Comparison of ENCODE assay signal across 9 mouse cellular contexts in the genomic region with DNA sequence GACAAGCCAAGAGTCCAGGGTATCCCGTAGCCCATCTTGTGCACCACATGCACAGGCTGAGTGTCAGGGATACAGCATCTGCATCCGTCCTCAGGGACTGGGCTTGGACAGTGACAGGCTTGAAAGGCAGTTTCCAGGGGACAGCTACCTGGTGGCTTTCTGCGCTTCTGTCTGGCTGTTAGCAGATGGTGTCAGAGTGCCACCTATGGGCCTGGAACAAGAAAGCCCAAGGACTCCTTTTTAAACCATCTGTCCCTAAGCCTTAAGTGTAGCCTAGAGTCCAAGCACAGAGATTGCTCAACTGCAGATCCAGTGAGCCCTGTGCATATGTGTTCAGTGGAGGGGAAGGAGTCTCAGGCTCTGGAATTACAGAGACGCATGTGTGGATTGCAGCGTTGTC.
A peak's percentile ranks its signal among the peaks of the same experiment; 100 is the strongest.
DNase-seq lines count a peak whose midpoint lies in the region; ATAC-seq lines count a peak whose summit lies in the region.
"Had no signal": no experiment of that assay in that cellular context is flagged by ENCODE, and none has a peak within 500 bp of the region (broad histone marks: within the 10 kb centered on the region; RNA-seq: fewer than 3 reads in every experiment).

No protein-coding gene starts in this region.

- no peaks in the 10 kb centered on the region; the same call in 1 of the 2 replicates for H3K4me1 ChIP-seq in neural tube, embryonic 14.5 days (ENCODE audit: control insufficient read depth, insufficient read depth, low read length)
- H3K4me1 ChIP-seq: megakaryocyte, embryonic 14.5 days had no signal

- DNase-seq in gastrocnemius, adult 18-20 months (ENCODE audit: low spot score) = peak; percentile 5
- DNase-seq in gastrocnemius, postnatal 25 days = no peak
- peak; percentile 33 for DNase-seq in A20 (ENCODE audit: low read depth, low spot score)
- DNase-seq in cerebellum, adult 8-10 months = peak; percentile 72
- DNase-seq in forelimb bud, embryonic 11.5 days (ENCODE audit: low read depth, low spot score) = peak; percentile 31
- peak; percentile 34 for DNase-seq in kidney, postnatal 14 days
- DNase-seq in spleen, postnatal 36 days (ENCODE audit: low spot score in 2 of 2) = no peak

- peak; percentile 45 for ATAC-seq in neural tube, embryonic 14.5 days (ENCODE audit: low read depth)

- H3K27ac ChIP-seq in neural tube, embryonic 14.5 days (ENCODE audit: low read depth, low read length) = no peak overlapping the region

- H3K27me3 ChIP-seq in neural tube, embryonic 14.5 days (ENCODE audit: control insufficient read depth, insufficient read depth, low read length) = no peaks in the 10 kb centered on the region

- whole genome bisulfite sequencing in neural tube, embryonic 14.5 days = 61% methylated on average over 5 of the region's 5 CpGs

- H3K4me2 ChIP-seq in neural tube, embryonic 14.5 days (ENCODE audit: low read depth, low read length) = no peak overlapping the region

- no peak overlapping the region for H3K4me3 ChIP-seq in neural tube, embryonic 14.5 days (ENCODE audit: low read depth, low read length)
- H3K4me3 ChIP-seq: megakaryocyte, embryonic 14.5 days had no signal

- H3K36me3 ChIP-seq in neural tube, embryonic 14.5 days (ENCODE audit: control insufficient read depth, insufficient read depth, low read length) = no peaks in the 10 kb centered on the region

- no peaks in the 10 kb centered on the region for H3K9me3 ChIP-seq in neural tube, embryonic 14.5 days (ENCODE audit: control insufficient read depth, low read length)
- H3K9me3 ChIP-seq: megakaryocyte, embryonic 14.5 days had no signal

- no peak overlapping the region for H3K9ac ChIP-seq in neural tube, embryonic 14.5 days (replicated peaks; ENCODE audit: low read depth, low read length)

Comparison
In these comparisons a context has a peak if more than half of its experiments do, and no peak if none do; other contexts are left out.
1. DNase-seq: peak in gastrocnemius, adult 18-20 months (single experiment), A20 (single experiment), cerebellum, adult 8-10 months (single experiment), forelimb bud, embryonic 11.5 days (single experiment) and kidney, postnatal 14 days (single experiment); none in gastrocnemius, postnatal 25 days (single experiment) and spleen, postnatal 36 days (0 of 2).